10 mouse cellular contexts compared by ENCODE assay signal in genomic region chr2:128566304-128567147, GRCm38 (mm10). TPM values are rescaled to one million over a fixed set of nuclear protein-coding genes. Genes with fewer than 3 reads are reported as not detected.
DNase-seq lines count a peak whose midpoint lies in the region; ATAC-seq and TF ChIP-seq lines count a peak whose summit lies in the region.
"Had no signal": no experiment of that assay in that cellular context is flagged by ENCODE, and none has a peak within 500 bp of the region (broad histone marks: within the 10 kb centered on the region; RNA-seq: fewer than 3 reads in every experiment).

No protein-coding gene starts in this region.

- ATAC-seq in midbrain, embryonic 14.5 days (ENCODE audit: low FRiP score, low TSS enrichment) = no peak
- ATAC-seq in midbrain, embryonic 13.5 days = no peak
- 0 out of 2 replicates have a peak, but pooled peaks have one; percentile 30 for ATAC-seq in granulocyte monocyte progenitor cell, adult 5-6 weeks (replicated peaks; ENCODE audit: poor library complexity, severe bottlenecking)
- ATAC-seq in lung, embryonic 14.5 days (ENCODE audit: insufficient read depth) = peak; percentile 18; the same call in 1 of the 2 replicates

- DNase-seq in adrenal gland, postnatal 14 days = peak; percentile 33
- no peak for DNase-seq in adrenal gland, adult 2 months
- DNase-seq in midbrain, embryonic 14.5 days = peak; percentile 34
- DNase-seq in lung, embryonic 14.5 days = peak; percentile 65
- no peak for DNase-seq in layer of hippocampus, adult 9-11 months
- DNase-seq in gastrocnemius, adult 8-10 months (ENCODE audit: low spot score in 2 of 2) = no peak

- H3K9me3 ChIP-seq in midbrain, embryonic 14.5 days (ENCODE audit: control insufficient read depth, low read length) = no peaks in the 10 kb centered on the region
- H3K9me3 ChIP-seq in midbrain, embryonic 13.5 days = no peaks in the 10 kb centered on the region
- H3K9me3 ChIP-seq in lung, embryonic 14.5 days (ENCODE audit: low read depth, low read length) = no peaks in the 10 kb centered on the region
- H3K9me3 ChIP-seq: embryonic facial prominence, embryonic 13.5 days; limb, embryonic 15.5 days had no signal

- TF ChIP-seq CTCF in lung, embryonic 14.5 days (IDR thresholded peaks at IDR 0.05; ENCODE audit: low read depth) = peak; percentile 65

- H3K27me3 ChIP-seq in midbrain, embryonic 14.5 days (ENCODE audit: control insufficient read depth, insufficient read depth, low read length) = no peaks in the 10 kb centered on the region
- H3K27me3 ChIP-seq in midbrain, embryonic 13.5 days = no peaks in the 10 kb centered on the region
- H3K27me3 ChIP-seq in lung, embryonic 14.5 days (ENCODE audit: insufficient read depth, low read length) = no peaks in the 10 kb centered on the region
- H3K27me3 ChIP-seq: embryonic facial prominence, embryonic 13.5 days; limb, embryonic 15.5 days had no signal

- no peaks in the 10 kb centered on the region for H3K36me3 ChIP-seq in midbrain, embryonic 14.5 days (ENCODE audit: control insufficient read depth, insufficient read depth, low read length)
- no peaks in the 10 kb centered on the region for H3K36me3 ChIP-seq in midbrain, embryonic 13.5 days
- no peaks in the 10 kb centered on the region for H3K36me3 ChIP-seq in lung, embryonic 14.5 days (ENCODE audit: insufficient read depth)
- H3K36me3 ChIP-seq: embryonic facial prominence, embryonic 13.5 days; limb, embryonic 15.5 days had no signal

- H3K4me2 ChIP-seq in midbrain, embryonic 14.5 days (ENCODE audit: low read length) = no peak overlapping the region
- no peak overlapping the region for H3K4me2 ChIP-seq in midbrain, embryonic 13.5 days (replicated peaks)
- no peak overlapping the region for H3K4me2 ChIP-seq in lung, embryonic 14.5 days
- H3K4me2 ChIP-seq: embryonic facial prominence, embryonic 13.5 days; limb, embryonic 15.5 days had no signal

- no peak overlapping the region for H3K27ac ChIP-seq in midbrain, embryonic 14.5 days (replicated peaks; ENCODE audit: low read depth, low read length)
- no peak overlapping the region for H3K27ac ChIP-seq in midbrain, embryonic 13.5 days
- H3K27ac ChIP-seq in lung, embryonic 14.5 days (ENCODE audit: low read depth) = peak overlapping the region; percentile 24; the same call in 1 of the 2 replicates
- H3K27ac ChIP-seq: embryonic facial prominence, embryonic 13.5 days; limb, embryonic 15.5 days had no signal

- no peak overlapping the region for H3K4me3 ChIP-seq in midbrain, embryonic 14.5 days (replicated peaks; ENCODE audit: low read depth, low read length)
- H3K4me3 ChIP-seq in midbrain, embryonic 13.5 days (replicated peaks) = no peak overlapping the region
- no peak overlapping the region for H3K4me3 ChIP-seq in lung, embryonic 14.5 days (ENCODE audit: low read depth, low read length)
- H3K4me3 ChIP-seq: embryonic facial prominence, embryonic 13.5 days; limb, embryonic 15.5 days had no signal

- no peaks in the 10 kb centered on the region for H3K4me1 ChIP-seq in midbrain, embryonic 14.5 days (ENCODE audit: control insufficient read depth, insufficient read depth, low read length)
- no peaks in the 10 kb centered on the region; the same call in 1 of the 2 replicates for H3K4me1 ChIP-seq in midbrain, embryonic 13.5 days (replicated peaks)
- peaks cover 17% of the 10 kb centered on the region for H3K4me1 ChIP-seq in lung, embryonic 14.5 days (ENCODE audit: insufficient read depth)

- no peak overlapping the region for H3K9ac ChIP-seq in midbrain, embryonic 14.5 days (replicated peaks; ENCODE audit: low read length)
- no peak overlapping the region for H3K9ac ChIP-seq in midbrain, embryonic 13.5 days (replicated peaks)
- no peak overlapping the region for H3K9ac ChIP-seq in lung, embryonic 14.5 days
- H3K9ac ChIP-seq: embryonic facial prominence, embryonic 13.5 days; limb, embryonic 15.5 days had no signal

- WGBS in midbrain, embryonic 14.5 days = 75% methylated on average over 10 of the region's 10 CpGs
- WGBS in midbrain, embryonic 13.5 days = 73% methylated on average over 10 of the region's 10 CpGs
- WGBS in lung, embryonic 14.5 days = 63% methylated on average over 10 of the region's 10 CpGs

RNA-seq across cellular contexts. Expression of gene Spdye4c, which starts 24.5 kb away (rescaled TPM):
- not detected in 2 replicates for total RNA-seq in adrenal gland, postnatal 14 days (2021)
- not detected for total RNA-seq in adrenal gland, adult 2 months (2021)
- not detected in 2 replicates for polyA plus RNA-seq in adrenal gland, adult 2 months (2012; rRNA removed)
- not detected in 2 replicates for polyA plus RNA-seq in midbrain, embryonic 14.5 days (2014; fragmentation: Nextera tagmentation; extraction: Ambion mirVana)
- not detected in 2 replicates for polyA plus RNA-seq in midbrain, embryonic 13.5 days (2015; fragmentation: Nextera tagmentation; extraction: Ambion mirVana)
- total RNA-seq in granulocyte monocyte progenitor cell, adult 5-6 weeks (2014; fragmentation: Nextera tagmentation) = not detected in 2 replicates
- not detected in 2 replicates for total RNA-seq in granulocyte monocyte progenitor cell, adult 5-6 weeks (2017)
- polyA plus RNA-seq in lung, embryonic 14.5 days (2014; fragmentation: Nextera tagmentation; extraction: Ambion mirVana) = not detected in 2 replicates
- not detected for total RNA-seq in gastrocnemius, adult 8-10 months (2022)
- polyA plus RNA-seq: embryonic facial prominence, embryonic 13.5 days; limb, embryonic 15.5 days had no signal

Comparison
In these comparisons a context has a peak if more than half of its experiments do, and no peak if none do; other contexts are left out.
1. DNase-seq: peak in adrenal gland, postnatal 14 days (single experiment), midbrain, embryonic 14.5 days (single experiment) and lung, embryonic 14.5 days (single experiment); none in adrenal gland, adult 2 months (single experiment), layer of hippocampus, adult 9-11 months (single experiment) and gastrocnemius, adult 8-10 months (0 of 2).
2. ATAC-seq: peak in granulocyte monocyte progenitor cell, adult 5-6 weeks (single experiment) and lung, embryonic 14.5 days (single experiment); none in midbrain, embryonic 14.5 days (single experiment) and midbrain, embryonic 13.5 days (single experiment).